In the genomic region with DNA sequence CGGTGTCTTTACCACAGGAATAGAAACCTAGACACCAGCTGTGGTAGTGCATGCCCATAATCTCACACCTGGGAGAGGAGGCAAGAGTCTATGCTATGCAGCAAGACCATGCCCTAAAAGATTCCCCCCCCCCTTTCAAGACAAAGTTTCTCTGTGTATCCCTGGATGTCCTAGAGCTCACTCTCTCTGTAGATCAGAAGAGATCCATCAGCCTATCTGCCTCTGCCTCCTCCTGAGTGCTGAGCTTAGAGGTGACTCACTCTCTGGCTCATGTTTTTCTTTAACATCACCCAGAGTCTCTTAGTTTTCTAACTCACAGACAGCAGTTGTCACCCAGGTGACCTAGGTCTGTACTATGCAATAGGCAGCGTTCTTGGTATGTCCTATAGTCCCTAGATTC, we compare ENCODE assay signal across 19 mouse cellular contexts. TPM values are rescaled to one million over a fixed set of nuclear protein-coding genes. Genes with fewer than 3 reads are reported as not detected.
"Had no signal": no experiment of that assay in that cellular context is flagged by ENCODE, and none has a peak within 500 bp of the region (broad histone marks: within the 10 kb centered on the region; RNA-seq: fewer than 3 reads in every experiment).

No protein-coding gene starts in this region.

- DNase-seq: retina, postnatal 1 day; right cerebral cortex, adult 18-20 months; right cerebral cortex, postnatal 14 days; right cerebral cortex, postnatal 25 days; right cerebral cortex, postnatal 4 days; spleen, adult 18-20 months; thymus, adult 18-20 months; thymus, adult 2 months; thymus, postnatal 14 days; thymus, postnatal 25 days; thymus, postnatal 36 days; thymus, postnatal 4 days had no signal

RNA-seq across cellular contexts. Expression of a gene that starts 4.8 kb away (rescaled TPM):
- total RNA-seq: neutrophil, adult 5-6 weeks had no signal

RNA-seq across cellular contexts. Expression of a gene that starts 54.9 kb away (rescaled TPM):
- total RNA-seq: neutrophil, adult 5-6 weeks had no signal
- polyA plus RNA-seq: neural tube, embryonic 14.5 days; small intestine, adult 2 months; spleen, adult 2 months; stomach, embryonic 14.5 days; testis, adult 2 months; urinary bladder, adult 2 months had no signal
